Mouse (Mus musculus): ENCODE data around the gene Magi1.

GRCm38 (mm10) chr6:93665056-93665805 lies 618.5 kb downstream of the Magi1 start:
- TF ChIP-seq POLR2A (IDR thresholded peaks at IDR 0.05; ENCODE audit: borderline replicate concordance, extremely low read depth, insufficient read depth, insufficient read length, poor library complexity, severe bottlenecking) (no peak), CTCF (IDR thresholded peaks at IDR 0.05; ENCODE audit: borderline replicate concordance, extremely low read depth, insufficient read depth, insufficient read length) (no peak)

All from brain, embryonic 14.5 days (tissue).